Mouse (Mus musculus): ENCODE results near the gene BC048679. TPM values are rescaled to one million over a fixed set of nuclear protein-coding genes. Genes with fewer than 3 reads are reported as not detected.

BC048679 gene
- total and polyA plus RNA-seq, 3 experiments: not detected

GRCm38 (mm10) chr7:81539565-81539964 is 41.5 kb upstream of the BC048679 start:
- peaks cover 0 to 5% of the 10 kb centered on the region in 2 experiments; a peak in 1 of 4 replicates for H3K4me1 ChIP-seq (ENCODE audit: control insufficient read depth in 1 of 2, insufficient read depth in 2 of 2)
- H3K4me3 ChIP-seq (replicated peaks in 1 of 3; ENCODE audit: low read depth in 2 of 3, low read length in 2 of 3, poor library complexity in 1 of 3): no peak overlapping the region
- H3K9ac ChIP-seq (ENCODE audit: insufficient read depth, low read depth): no peak overlapping the region
- H3K36me3 ChIP-seq (replicated peaks in 1 of 2; ENCODE audit: control insufficient read depth in 1 of 2, insufficient read depth in 1 of 2, low read length in 1 of 2): peaks cover 10 to 31% of the 10 kb centered on the region in 2 experiments
- no peak overlapping the region for H3K4me2 ChIP-seq (ENCODE audit: insufficient read depth, low read depth, poor library complexity, severe bottlenecking)
- no peaks in the 10 kb centered on the region for H3K27me3 ChIP-seq (replicated peaks)
- in situ Hi-C loops (cut with MboI; ENCODE audit: low pct_ligation_motif_present, low pct_unique_long_range_greater_than_20kb, low sequenced_read_pairs) (no loop called here), dilution Hi-C loops (cut with MboI; ENCODE audit: extremely low pct_ligation_motif_present, extremely low pct_unique_long_range_greater_than_20kb, low sequenced_read_pairs) (no loop called here)
- H3K9me3 ChIP-seq (replicated peaks; ENCODE audit: low read length): no peaks in the 10 kb centered on the region
- no peak overlapping the region for H3K27ac ChIP-seq (ENCODE audit: insufficient read depth, low read depth)
- no peak for DNase-seq (ENCODE audit: extremely low read depth)
- TF ChIP-seq IRF4 (IDR thresholded peaks at IDR 0.05; ENCODE audit: low read depth, low read length) (no peak), NELFE (IDR thresholded peaks at IDR 0.05; ENCODE audit: low read depth, low read length) (no peak), EP300 (IDR thresholded peaks at IDR 0.05; ENCODE audit: low read length) (no peak), MAZ (IDR thresholded peaks at IDR 0.05; ENCODE audit: low read depth, low read length) (no peak), USF2 (conservative IDR thresholded peaks at IDR 0.05; ENCODE audit: low read depth, low read length) (no peak), ETS1 (conservative IDR thresholded peaks at IDR 0.05; ENCODE audit: low read depth, low read length) (no peak), ZMIZ1 (IDR thresholded peaks at IDR 0.05; ENCODE audit: low read depth, low read length) (no peak), KAT2A (IDR thresholded peaks at IDR 0.05; ENCODE audit: insufficient replicate concordance, low read length) (no peak), ZNF384 (IDR thresholded peaks at IDR 0.05; ENCODE audit: low read depth, low read length) (no peak), ZC3H11A (IDR thresholded peaks at IDR 0.05; ENCODE audit: low read depth, low read length) (no peak), JUND (conservative IDR thresholded peaks at IDR 0.05; ENCODE audit: low read depth, low read length) (no peak), ELF1 (IDR thresholded peaks at IDR 0.05; ENCODE audit: low read depth, low read length) (no peak)
- no peaks in the 10 kb centered on the region for H3K79me2 ChIP-seq (replicated peaks; ENCODE audit: control insufficient read depth, extremely low read depth, insufficient read depth, poor library complexity, severe bottlenecking)

GRCm38 (mm10) chr7:81538070-81538675 is 40.1 kb upstream of the BC048679 start:
- H3K27me3 ChIP-seq (replicated peaks): no peaks in the 10 kb centered on the region
- no peak overlapping the region for H3K4me2 ChIP-seq (ENCODE audit: insufficient read depth, low read depth, poor library complexity, severe bottlenecking)
- peaks cover 19 to 45% of the 10 kb centered on the region in 2 experiments for H3K36me3 ChIP-seq (replicated peaks in 1 of 2; ENCODE audit: control insufficient read depth in 1 of 2, insufficient read depth in 1 of 2, low read length in 1 of 2)
- dilution Hi-C loops (cut with MboI; ENCODE audit: extremely low pct_ligation_motif_present, extremely low pct_unique_long_range_greater_than_20kb, low sequenced_read_pairs) (no loop called here), in situ Hi-C loops (cut with MboI; ENCODE audit: low pct_ligation_motif_present, low pct_unique_long_range_greater_than_20kb, low sequenced_read_pairs) (no loop called here)
- H3K27ac ChIP-seq (ENCODE audit: insufficient read depth, low read depth): no peak overlapping the region
- H3K9me3 ChIP-seq (replicated peaks; ENCODE audit: low read length): peaks cover 12% of the 10 kb centered on the region
- TF ChIP-seq SIN3A (IDR thresholded peaks at IDR 0.05; ENCODE audit: low read length) (no peak), CHD2 (IDR thresholded peaks at IDR 0.05; ENCODE audit: low read length) (peak; percentile 92)
- no peak overlapping the region for H3K9ac ChIP-seq (ENCODE audit: insufficient read depth, low read depth)
- no peak overlapping the region for H3K4me3 ChIP-seq (replicated peaks in 1 of 3; ENCODE audit: low read depth in 2 of 3, low read length in 2 of 3, poor library complexity in 1 of 3)
- peak; percentile 41 for DNase-seq (ENCODE audit: extremely low read depth)
- peaks cover 0 to 5% of the 10 kb centered on the region in 2 experiments; a peak in 1 of 4 replicates for H3K4me1 ChIP-seq (ENCODE audit: control insufficient read depth in 1 of 2, insufficient read depth in 2 of 2)
- no peaks in the 10 kb centered on the region for H3K79me2 ChIP-seq (replicated peaks; ENCODE audit: control insufficient read depth, extremely low read depth, insufficient read depth, poor library complexity, severe bottlenecking)

Measured in CH12.LX (cell line).